Mouse (Mus musculus) limb, embryonic 13.5 days (tissue): ENCODE measurements at regions not wholly inside any gene's neighbourhood (a gene's known extent, or its start where the extent isn't known, plus 50 kb on each side); places are given as distances from the start of the nearest gene placed in this dataset.

Experiments used
- ATAC-seq: fragments of 200-750 bp; cut with Nextera tagmentation; 2 replicates; pipeline ENCODE4 v1.8.0; 2017; ENCODE audit warnings: low read depth, moderate number of reproducible peaks, moderate TSS enrichment; ENCODE audit not compliant: low FRiP score
- H3K27ac ChIP-seq: fragments of 300-500 bp; sonication (generic); 2 replicates; pipeline ENCODE4 v1.5.1; 2015; ENCODE audit warnings: inconsistent platforms, mild to moderate bottlenecking, moderate library complexity
- H3K27me3 ChIP-seq: fragments of 300-500 bp; sonication (generic); 2 replicates; pipeline ENCODE4 v1.6.1; 2015; ENCODE audit warnings: mild to moderate bottlenecking, inconsistent platforms
- H3K36me3 ChIP-seq: fragments of 300-500 bp; sonication (generic); 2 replicates; pipeline ENCODE4 v1.6.1; 2015; ENCODE audit warnings: inconsistent platforms, mild to moderate bottlenecking, moderate library complexity
- H3K4me1 ChIP-seq: fragments of 300-500 bp; sonication (generic); 2 replicates; pipeline ENCODE4 v1.6.1; 2015; ENCODE audit warnings: inconsistent platforms
- H3K4me2 ChIP-seq: fragments of 300-500 bp; sonication (generic); replicated peaks from 2 replicates; pipeline ENCODE4 v1.6.1; 2015; ENCODE audit warnings: inconsistent platforms, mild to moderate bottlenecking, moderate library complexity
- H3K4me3 ChIP-seq: fragments of 300-500 bp; sonication (generic); 2 replicates; pipeline ENCODE4 v1.5.1; 2015; ENCODE audit warnings: moderate library complexity, mild to moderate bottlenecking, inconsistent platforms
- H3K9ac ChIP-seq: fragments of 300-500 bp; sonication (generic); 2 replicates; pipeline ENCODE4 v1.6.1; 2015; ENCODE audit warnings: mild to moderate bottlenecking, inconsistent platforms
- H3K9me3 ChIP-seq: fragments of 300-500 bp; sonication (generic); 2 replicates; pipeline ENCODE4 v1.6.1; 2016; ENCODE audit warnings: inconsistent platforms
- WGBS: fragments of 180-500 bp; shearing (Covaris S2); methylation state at CpG from one replicate; pipeline ENCODE4 v1.1.7; 2015; 5-methylcytosine and 5-hydroxymethylcytosine counted together

GRCm38 (mm10) chr3:130894168-130894814, 164.1 kb upstream of the Rpl34 start:
- Histone ChIP-seq H3K27me3 (no peaks in the 10 kb centered on the region), H3K36me3 (no peaks in the 10 kb centered on the region), H3K9me3 (0 out of 2 replicates have a peak, but pooled peaks cover 5% of the 10 kb centered on the region), H3K9ac (no peak overlapping the region), H3K4me3 (no peak overlapping the region), H3K4me2 (no peak overlapping the region), H3K4me1 (no peaks in the 10 kb centered on the region), H3K27ac (no peak overlapping the region)
- no peak for ATAC-seq
- WGBS = 61% methylated on average over 7 of the region's 7 CpGs

GRCm38 (mm10) chr3:130891310-130891709, 161.1 kb upstream of the Rpl34 start:
- no peak for ATAC-seq
- Histone ChIP-seq H3K4me2 (no peak overlapping the region), H3K4me3 (no peak overlapping the region), H3K36me3 (no peaks in the 10 kb centered on the region), H3K9me3 (peaks cover 9% of the 10 kb centered on the region), H3K9ac (no peak overlapping the region), H3K27ac (no peak overlapping the region), H3K4me1 (no peaks in the 10 kb centered on the region), H3K27me3 (no peaks in the 10 kb centered on the region)
- 84% methylated on average over 4 of the region's 4 CpGs for WGBS

- peaks cover 8% of the 10 kb centered on the region; the same call in 1 of the 2 replicates for H3K4me1 ChIP-seq
- H3K9me3 ChIP-seq = peaks cover 9% of the 10 kb centered on the region
- no peak overlapping the region for H3K27ac ChIP-seq
- no peaks in the 10 kb centered on the region for H3K36me3 ChIP-seq
- ATAC-seq = no peak
- WGBS = 78% methylated on average over 1 of the region's 1 CpGs
- H3K27me3 ChIP-seq = no peaks in the 10 kb centered on the region
- no peak overlapping the region for H3K4me3 ChIP-seq
- no peak overlapping the region for H3K4me2 ChIP-seq
- no peak overlapping the region for H3K9ac ChIP-seq
Observed at GRCm38 (mm10) chr3:130888587-130888986, 158.4 kb upstream of the Rpl34 start.

GRCm38 (mm10) chr3:130887540-130888312, 157.5 kb upstream of the Rpl34 start:
- WGBS = 59% methylated on average over 3 of the region's 3 CpGs
- H3K36me3 ChIP-seq = no peaks in the 10 kb centered on the region
- H3K9me3 ChIP-seq = peaks cover 9% of the 10 kb centered on the region
- no peak overlapping the region for H3K4me2 ChIP-seq
- no peak for ATAC-seq
- no peak overlapping the region for H3K27ac ChIP-seq
- H3K9ac ChIP-seq = no peak overlapping the region
- H3K4me1 ChIP-seq = peaks cover 8% of the 10 kb centered on the region; the same call in 1 of the 2 replicates
- no peaks in the 10 kb centered on the region for H3K27me3 ChIP-seq
- no peak overlapping the region for H3K4me3 ChIP-seq

GRCm38 (mm10) chr3:130885974-130886373, 155.8 kb upstream of the Rpl34 start:
- H3K9me3 ChIP-seq = peaks cover 3% of the 10 kb centered on the region
- no peak overlapping the region for H3K4me2 ChIP-seq
- 24% methylated on average over 6 of the region's 6 CpGs for WGBS
- H3K27ac ChIP-seq = no peak overlapping the region
- H3K27me3 ChIP-seq = no peaks in the 10 kb centered on the region
- H3K4me3 ChIP-seq = no peak overlapping the region
- no peak overlapping the region for H3K9ac ChIP-seq
- H3K36me3 ChIP-seq = no peaks in the 10 kb centered on the region
- ATAC-seq = no peak
- H3K4me1 ChIP-seq = peaks cover 8% of the 10 kb centered on the region; the same call in 1 of the 2 replicates

GRCm38 (mm10) chr3:130884393-130884792, 154.2 kb upstream of the Rpl34 start:
- no peak overlapping the region for H3K4me3 ChIP-seq
- H3K9me3 ChIP-seq = peaks cover 3% of the 10 kb centered on the region
- no peak overlapping the region for H3K9ac ChIP-seq
- H3K4me2 ChIP-seq = no peak overlapping the region
- H3K27ac ChIP-seq = no peak overlapping the region
- no peaks in the 10 kb centered on the region for H3K36me3 ChIP-seq
- ATAC-seq = no peak
- peaks cover 8% of the 10 kb centered on the region; the same call in 1 of the 2 replicates for H3K4me1 ChIP-seq
- no peaks in the 10 kb centered on the region for H3K27me3 ChIP-seq
- 72% methylated on average over 9 of the region's 9 CpGs for WGBS

- H3K9ac ChIP-seq = no peak overlapping the region
- ATAC-seq = no peak
- no peaks in the 10 kb centered on the region for H3K27me3 ChIP-seq
- H3K4me3 ChIP-seq = no peak overlapping the region
- WGBS = 32% methylated on average over 4 of the region's 4 CpGs
- no peak overlapping the region for H3K27ac ChIP-seq
- H3K9me3 ChIP-seq = peaks cover 3% of the 10 kb centered on the region
- peaks cover 8% of the 10 kb centered on the region; the same call in 1 of the 2 replicates for H3K4me1 ChIP-seq
- H3K36me3 ChIP-seq = no peaks in the 10 kb centered on the region
- no peak overlapping the region for H3K4me2 ChIP-seq
Observed at GRCm38 (mm10) chr3:130883928-130884327, 153.7 kb upstream of the Rpl34 start.

GRCm38 (mm10) chr3:130883319-130883718, 153.1 kb upstream of the Rpl34 start:
- H3K4me1 ChIP-seq = peaks cover 8% of the 10 kb centered on the region; the same call in 1 of the 2 replicates
- H3K4me3 ChIP-seq = no peak overlapping the region
- peaks cover 3% of the 10 kb centered on the region for H3K9me3 ChIP-seq
- no peaks in the 10 kb centered on the region for H3K27me3 ChIP-seq
- no peak for ATAC-seq
- 67% methylated on average over 6 of the region's 6 CpGs for WGBS
- H3K9ac ChIP-seq = no peak overlapping the region
- no peak overlapping the region for H3K4me2 ChIP-seq
- H3K27ac ChIP-seq = no peak overlapping the region
- H3K36me3 ChIP-seq = no peaks in the 10 kb centered on the region

GRCm38 (mm10) chr3:130880482-130880881, 150.3 kb upstream of the Rpl34 start:
- Histone ChIP-seq H3K9me3 (no peaks in the 10 kb centered on the region), H3K27ac (no peak overlapping the region), H3K9ac (no peak overlapping the region), H3K27me3 (no peaks in the 10 kb centered on the region), H3K36me3 (no peaks in the 10 kb centered on the region), H3K4me2 (no peak overlapping the region), H3K4me1 (peaks cover 1% of the 10 kb centered on the region; the same call in 1 of the 2 replicates), H3K4me3 (no peak overlapping the region)
- ATAC-seq = no peak
- WGBS = 79% methylated on average over 6 of the region's 6 CpGs

GRCm38 (mm10) chr3:130879463-130879862, 149.3 kb upstream of the Rpl34 start:
- 43% methylated on average over 8 of the region's 8 CpGs for WGBS
- Histone ChIP-seq H3K4me3 (no peak overlapping the region), H3K27me3 (no peaks in the 10 kb centered on the region), H3K9ac (no peak overlapping the region), H3K9me3 (no peaks in the 10 kb centered on the region), H3K4me1 (no peaks in the 10 kb centered on the region; the same call in 1 of the 2 replicates), H3K27ac (no peak overlapping the region), H3K36me3 (no peaks in the 10 kb centered on the region), H3K4me2 (no peak overlapping the region)
- ATAC-seq = no peak

GRCm38 (mm10) chr3:130878834-130879233, 148.6 kb upstream of the Rpl34 start:
- Histone ChIP-seq H3K4me1 (no peaks in the 10 kb centered on the region; the same call in 1 of the 2 replicates), H3K27me3 (no peaks in the 10 kb centered on the region), H3K27ac (no peak overlapping the region), H3K9me3 (no peaks in the 10 kb centered on the region), H3K36me3 (no peaks in the 10 kb centered on the region), H3K4me2 (no peak overlapping the region), H3K9ac (no peak overlapping the region), H3K4me3 (no peak overlapping the region)
- 81% methylated on average over 7 of the region's 7 CpGs for WGBS
- ATAC-seq = no peak

GRCm38 (mm10) chr3:130877981-130878380, 147.8 kb upstream of the Rpl34 start:
- H3K27ac ChIP-seq = no peak overlapping the region
- H3K9ac ChIP-seq = no peak overlapping the region
- no peak overlapping the region for H3K4me2 ChIP-seq
- no peaks in the 10 kb centered on the region for H3K9me3 ChIP-seq
- WGBS = 90% methylated on average over 5 of the region's 5 CpGs
- no peak for ATAC-seq
- peaks cover 5% of the 10 kb centered on the region for H3K4me1 ChIP-seq
- no peaks in the 10 kb centered on the region for H3K27me3 ChIP-seq
- no peaks in the 10 kb centered on the region for H3K36me3 ChIP-seq
- no peak overlapping the region for H3K4me3 ChIP-seq
